Mouse (Mus musculus): ENCODE data around the gene Ppfia1. TPM values are rescaled to one million over a fixed set of nuclear protein-coding genes. Genes with fewer than 3 reads are reported as not detected.
A peak's percentile ranks its signal among the peaks of the same experiment; 100 is the strongest.

Gene Ppfia1
- polyA plus RNA-seq (2015; fragmentation: Nextera tagmentation; extraction: Ambion mirVana), result 27.6 and 31.2 TPM in 2 replicates

- under 1% methylated on average over 96 of the region's 97 CpGs for WGBS
- TF ChIP-seq CTCF (IDR thresholded peaks at IDR 0.05; ENCODE audit: low read depth), result no peak
- DNase-seq (ENCODE audit: low spot score), result peak; percentile 96
Observed at GRCm38 (mm10) chr7:144553237-144554122, at the start of gene Ppfia1. Gene Ppfia1 (minus strand): TSS chr7:144553729.

GRCm38 (mm10) chr7:144600333-144600900 is 46.9 kb upstream of the Ppfia1 start:
- H3K27me3 ChIP-seq (ENCODE audit: insufficient read depth, low read length), result no peaks in the 10 kb centered on the region
- 48% methylated on average over 6 of the region's 6 CpGs for WGBS
- H3K4me2 ChIP-seq (ENCODE audit: low read length), result no peak overlapping the region
- H3K4me1 ChIP-seq (replicated peaks; ENCODE audit: insufficient read depth, low read length), result no peaks in the 10 kb centered on the region
- 0 out of 2 replicates have a peak, but pooled peaks have one; percentile 25 for ATAC-seq (replicated peaks; ENCODE audit: low FRiP score, low read depth)
- TF ChIP-seq CTCF (IDR thresholded peaks at IDR 0.05; ENCODE audit: low read depth), result no peak
- H3K9me3 ChIP-seq (replicated peaks; ENCODE audit: low read length), result no peaks in the 10 kb centered on the region
- no peak overlapping the region for H3K4me3 ChIP-seq (replicated peaks; ENCODE audit: low read depth, low read length)
- no peaks in the 10 kb centered on the region for H3K36me3 ChIP-seq (ENCODE audit: insufficient read depth, low read length)
- no peak overlapping the region for H3K9ac ChIP-seq (ENCODE audit: low read depth, low read length)
- peak overlapping the region; percentile 1; the same call in 1 of the 2 replicates for H3K27ac ChIP-seq
- no peak for DNase-seq (ENCODE audit: low spot score)

More at GRCm38 (mm10) chr7:144553237-144554122, at the start of gene Ppfia1:
- Histone ChIP-seq H3K9ac (ENCODE audit: low read depth, low read length) (peak within 1 kb of the TSS; percentile 91), H3K36me3 (ENCODE audit: insufficient read depth, low read length) (0 out of 2 replicates have a peak, but pooled peaks cover 3% of the 10 kb centered on the region), H3K27me3 (ENCODE audit: insufficient read depth, low read length) (no peaks in the 10 kb centered on the region), H3K4me2 (ENCODE audit: low read length) (peak within 1 kb of the TSS; percentile 73), H3K9me3 (replicated peaks; ENCODE audit: low read length) (no peaks in the 10 kb centered on the region), H3K4me3 (replicated peaks; ENCODE audit: low read depth, low read length) (peak within 1 kb of the TSS; percentile 70), H3K4me1 (replicated peaks; ENCODE audit: insufficient read depth, low read length) (peaks cover 11% of the 10 kb centered on the region), H3K27ac (peak within 1 kb of the TSS; percentile 70)
- ATAC-seq (replicated peaks; ENCODE audit: low FRiP score, low read depth), result peak; percentile 95

- H3K36me3 ChIP-seq (ENCODE audit: insufficient read depth, low read length), result no peaks in the 10 kb centered on the region
- WGBS, result 75% methylated on average over 3 of the region's 3 CpGs
- no peak overlapping the region for H3K4me2 ChIP-seq (ENCODE audit: low read length)
- peak; percentile 56 for TF ChIP-seq CTCF (IDR thresholded peaks at IDR 0.05; ENCODE audit: low read depth)
- no peaks in the 10 kb centered on the region for H3K4me1 ChIP-seq (replicated peaks; ENCODE audit: insufficient read depth, low read length)
- H3K27me3 ChIP-seq (ENCODE audit: insufficient read depth, low read length), result no peaks in the 10 kb centered on the region
- no peak for ATAC-seq (replicated peaks; ENCODE audit: low FRiP score, low read depth)
- no peak overlapping the region for H3K4me3 ChIP-seq (replicated peaks; ENCODE audit: low read depth, low read length)
- peak; percentile 47 for DNase-seq (ENCODE audit: low spot score)
- H3K27ac ChIP-seq, result no peak overlapping the region
- no peaks in the 10 kb centered on the region for H3K9me3 ChIP-seq (replicated peaks; ENCODE audit: low read length)
- no peak overlapping the region for H3K9ac ChIP-seq (ENCODE audit: low read depth, low read length)
Observed at GRCm38 (mm10) chr7:144589508-144589907, 36.0 kb upstream of the Ppfia1 start.

- Histone ChIP-seq H3K4me3 (replicated peaks; ENCODE audit: low read depth, low read length) (no peak overlapping the region), H3K4me1 (replicated peaks; ENCODE audit: insufficient read depth, low read length) (0 out of 2 replicates have a peak, but pooled peaks cover 6% of the 10 kb centered on the region), H3K9me3 (replicated peaks; ENCODE audit: low read length) (no peaks in the 10 kb centered on the region), H3K4me2 (ENCODE audit: low read length) (no peak overlapping the region), H3K9ac (ENCODE audit: low read depth, low read length) (no peak overlapping the region), H3K36me3 (ENCODE audit: insufficient read depth, low read length) (no peaks in the 10 kb centered on the region), H3K27ac (no peak overlapping the region), H3K27me3 (ENCODE audit: insufficient read depth, low read length) (no peaks in the 10 kb centered on the region)
- 39% methylated on average over 2 of the region's 2 CpGs for WGBS
- no peak for ATAC-seq (replicated peaks; ENCODE audit: low FRiP score, low read depth)
- DNase-seq (ENCODE audit: low spot score), result peak; percentile 66
- peak; percentile 74 for TF ChIP-seq CTCF (IDR thresholded peaks at IDR 0.05; ENCODE audit: low read depth)
Observed at GRCm38 (mm10) chr7:144587291-144587690, 33.8 kb upstream of the Ppfia1 start.

GRCm38 (mm10) chr7:144585648-144586047 is 32.1 kb upstream of the Ppfia1 start:
- ATAC-seq (replicated peaks; ENCODE audit: low FRiP score, low read depth) (no peak), DNase-seq (ENCODE audit: low spot score) (peak; percentile 86)
- WGBS, result 18% methylated on average over 6 of the region's 6 CpGs
- no peaks in the 10 kb centered on the region for H3K36me3 ChIP-seq (ENCODE audit: insufficient read depth, low read length)
- H3K4me1 ChIP-seq (replicated peaks; ENCODE audit: insufficient read depth, low read length), result peaks cover 12% of the 10 kb centered on the region; the same call in 1 of the 2 replicates
- no peaks in the 10 kb centered on the region for H3K9me3 ChIP-seq (replicated peaks; ENCODE audit: low read length)
- no peak overlapping the region for H3K4me2 ChIP-seq (ENCODE audit: low read length)
- H3K27me3 ChIP-seq (ENCODE audit: insufficient read depth, low read length), result no peaks in the 10 kb centered on the region
- no peak overlapping the region for H3K4me3 ChIP-seq (replicated peaks; ENCODE audit: low read depth, low read length)
- no peak overlapping the region for H3K9ac ChIP-seq (ENCODE audit: low read depth, low read length)
- no peak overlapping the region for H3K27ac ChIP-seq
- peak; percentile 99 for TF ChIP-seq CTCF (IDR thresholded peaks at IDR 0.05; ENCODE audit: low read depth)

GRCm38 (mm10) chr7:144583619-144584018 is 30.1 kb upstream of the Ppfia1 start:
- Histone ChIP-seq H3K4me2 (ENCODE audit: low read length) (no peak overlapping the region), H3K4me3 (replicated peaks; ENCODE audit: low read depth, low read length) (no peak overlapping the region), H3K27me3 (ENCODE audit: insufficient read depth, low read length) (no peaks in the 10 kb centered on the region), H3K36me3 (ENCODE audit: insufficient read depth, low read length) (peaks cover 11% of the 10 kb centered on the region; the same call in 1 of the 2 replicates), H3K4me1 (replicated peaks; ENCODE audit: insufficient read depth, low read length) (peaks cover 12% of the 10 kb centered on the region; the same call in 1 of the 2 replicates), H3K27ac (no peak overlapping the region), H3K9me3 (replicated peaks; ENCODE audit: low read length) (no peaks in the 10 kb centered on the region), H3K9ac (ENCODE audit: low read depth, low read length) (no peak overlapping the region)
- WGBS, result 3% methylated on average over 4 of the region's 4 CpGs
- DNase-seq (ENCODE audit: low spot score) (peak; percentile 87), ATAC-seq (replicated peaks; ENCODE audit: low FRiP score, low read depth) (no peak)
- peak; percentile 77 for TF ChIP-seq CTCF (IDR thresholded peaks at IDR 0.05; ENCODE audit: low read depth)

Data from kidney, postnatal 0 days (tissue).